Mouse (Mus musculus) liver, adult 2 months (tissue): ENCODE measurements at regions not wholly inside any gene's neighbourhood (a gene's known extent, or its start where the extent isn't known, plus 50 kb on each side); places are given as distances from the start of the nearest gene placed in this dataset.
"Not testable (repeated sequence)": the region's sequence is repeated elsewhere in the genome, so short reads cannot be mapped to it uniquely, and the experiment has no call there.

ENCODE experiments used
- DNase-seq: peaks from one replicate; pipeline ENCODE4 v3.0.0-alpha.2; 2011; ENCODE audit warnings: low read depth, low spot score; ENCODE audit errors: extremely low read depth
- H3K27ac ChIP-seq: fragments of 200-500 bp; replicated peaks from 2 replicates; pipeline ENCODE4 v1.5.1; 2012; ENCODE audit warnings: low read depth, mild to moderate bottlenecking, control low read depth, inconsistent platforms, low read length; ENCODE audit not compliant: insufficient read depth
- H3K27me3 ChIP-seq: fragments of 200-500 bp; 2 replicates; pipeline ENCODE4 v1.6.1; 2012; ENCODE audit warnings: mild to moderate bottlenecking, moderate library complexity, low read length, inconsistent platforms; ENCODE audit not compliant: control insufficient read depth, insufficient read depth
- H3K36me3 ChIP-seq: fragments of 200-500 bp; 2 replicates; pipeline ENCODE4 v1.6.1; 2012; ENCODE audit warnings: low read length, inconsistent platforms; ENCODE audit not compliant: control insufficient read depth, insufficient read depth
- H3K4me1 ChIP-seq: fragments of 200-500 bp; 2 replicates; pipeline ENCODE4 v1.6.1; 2011; ENCODE audit warnings: low read length; ENCODE audit not compliant: control insufficient read depth, insufficient read depth
- H3K4me3 ChIP-seq: fragments of 200-500 bp; 2 replicates; pipeline ENCODE4 v1.5.1; 2011; ENCODE audit warnings: low read depth, mild to moderate bottlenecking, control low read depth, low read length, moderate library complexity; ENCODE audit not compliant: insufficient read depth
- H3K79me2 ChIP-seq: fragments of 200-500 bp; 2 replicates; pipeline ENCODE4 v1.6.1; 2012; ENCODE audit warnings: inconsistent platforms, mild to moderate bottlenecking, low read length, moderate library complexity; ENCODE audit not compliant: control insufficient read depth, insufficient read depth
- H3K9ac ChIP-seq: fragments of 200-500 bp; 2 replicates; pipeline ENCODE4 v1.6.1; 2012; ENCODE audit warnings: low read depth, mild to moderate bottlenecking, control low read depth, inconsistent platforms, low read length
- CTCF ChIP-seq: fragments of 200-500 bp; IDR thresholded peaks from 2 replicates; pipeline ENCODE4 v1.5.1; 2011; ENCODE audit warnings: low read depth, low read length, control low read depth
- POLR2A ChIP-seq: fragments of 200-500 bp; IDR thresholded peaks from 2 replicates; pipeline ENCODE4 v1.6.1; 2011; ENCODE audit warnings: low read length, control low read depth; ENCODE audit not compliant: insufficient read depth; ENCODE audit errors: extremely low read depth
- WGBS: fragments of 180-500 bp; shearing (Covaris S2); methylation state at CpG from one replicate; pipeline ENCODE4 v1.1.7; 2018; 5-methylcytosine and 5-hydroxymethylcytosine counted together

DNA sequence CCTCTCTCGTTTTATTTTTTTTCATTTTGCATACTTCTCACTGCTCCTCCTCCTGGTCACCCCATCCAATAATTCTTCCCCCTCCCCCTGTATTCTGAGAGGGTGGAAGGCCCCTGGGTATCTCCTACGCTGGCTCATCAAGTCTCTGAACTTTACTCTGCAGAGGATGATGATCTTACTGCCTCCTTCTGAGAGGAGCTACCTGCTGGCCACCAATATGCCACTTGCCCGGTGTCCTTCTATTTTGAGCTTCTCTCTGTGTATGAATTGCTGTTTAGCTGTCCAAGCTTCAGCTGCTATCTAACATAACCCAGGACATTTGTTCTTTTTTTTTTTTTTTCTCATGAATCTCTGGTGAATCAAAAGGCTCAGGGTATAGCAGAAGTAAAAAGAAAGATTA, 173.2 kb downstream of the Dio2 start:
- 75% methylated on average over 3 of the region's 3 CpGs for WGBS
- Histone ChIP-seq H3K36me3 (no peaks in the 10 kb centered on the region), H3K9ac (no peak overlapping the region), H3K4me1 (no peaks in the 10 kb centered on the region), H3K4me3 (no peak overlapping the region), H3K27me3 (no peaks in the 10 kb centered on the region), H3K27ac (no peak overlapping the region), H3K79me2 (no peaks in the 10 kb centered on the region)
- no peak for DNase-seq
- TF ChIP-seq POLR2A (no peak), CTCF (no peak)

DNA sequence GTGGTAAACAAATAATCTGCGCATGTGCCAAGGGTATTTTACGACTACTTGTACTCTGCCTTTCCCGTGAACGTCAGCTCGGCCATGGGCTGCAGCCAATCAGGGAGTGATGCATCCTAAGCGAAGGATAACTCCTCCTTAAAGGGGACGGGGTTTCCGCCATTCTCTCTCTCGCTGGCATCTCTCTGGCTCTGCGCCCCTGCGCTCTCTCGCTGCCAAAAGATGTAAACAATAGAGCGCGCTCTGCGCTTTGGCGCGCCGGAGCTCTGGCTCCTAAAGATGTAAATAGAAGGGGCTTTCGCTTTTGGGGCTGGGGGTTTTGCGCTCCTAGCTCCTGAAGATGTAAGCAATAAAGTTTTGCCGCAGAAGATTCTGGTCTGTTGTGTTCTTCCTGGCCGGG, 173.6 kb downstream of the Dio2 start:
- 87% methylated on average over 18 of the region's 22 CpGs for WGBS
- not testable (repeated sequence) for H3K4me3 ChIP-seq, H3K36me3 ChIP-seq

DNA sequence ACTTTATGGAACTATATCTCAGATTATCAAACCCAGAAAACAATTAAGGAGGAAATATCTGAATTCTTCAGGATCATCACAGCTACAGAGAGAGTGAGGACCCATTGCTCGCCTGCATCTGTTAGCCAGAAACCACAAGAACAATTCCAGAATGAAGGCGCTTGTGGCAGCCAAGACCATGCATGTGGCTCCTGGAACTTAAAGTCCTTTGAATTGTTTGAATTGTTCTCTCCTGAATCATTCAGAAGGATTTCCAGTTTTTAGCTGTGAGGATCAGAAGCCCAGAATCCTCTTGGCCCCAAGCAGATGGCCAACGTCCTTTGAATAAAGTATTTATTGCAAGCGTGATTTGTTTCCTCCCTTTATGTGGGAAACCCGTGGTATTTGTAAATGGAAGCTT, 195.9 kb downstream of the Dio2 start:
- 74% methylated on average over 5 of the region's 5 CpGs for WGBS

More for the DNA sequence above, 173.6 kb downstream of the Dio2 start:
- not testable (repeated sequence) for H3K9ac ChIP-seq, H3K27me3 ChIP-seq, H3K4me1 ChIP-seq, H3K79me2 ChIP-seq, DNase-seq, H3K27ac ChIP-seq

More for the DNA sequence above, 195.9 kb downstream of the Dio2 start:
- no peak for DNase-seq
- H3K4me1 ChIP-seq = no peaks in the 10 kb centered on the region
- no peak overlapping the region for H3K27ac ChIP-seq
- H3K79me2 ChIP-seq = no peaks in the 10 kb centered on the region
- no peaks in the 10 kb centered on the region for H3K36me3 ChIP-seq
- TF ChIP-seq POLR2A = no peak
- TF ChIP-seq CTCF = no peak
- no peaks in the 10 kb centered on the region for H3K27me3 ChIP-seq
- no peak overlapping the region for H3K9ac ChIP-seq
- no peak overlapping the region for H3K4me3 ChIP-seq
